Mouse (Mus musculus): ENCODE results near the gene Plac1. TPM values are rescaled to one million over a fixed set of nuclear protein-coding genes. Genes with fewer than 3 reads are reported as not detected.
"Not testable (repeated sequence)": the region's sequence is repeated elsewhere in the genome, so short reads cannot be mapped to it uniquely, and the experiment has no call there.

Plac1 gene
- total and polyA plus RNA-seq, 3 experiments, result not detected

DNA sequence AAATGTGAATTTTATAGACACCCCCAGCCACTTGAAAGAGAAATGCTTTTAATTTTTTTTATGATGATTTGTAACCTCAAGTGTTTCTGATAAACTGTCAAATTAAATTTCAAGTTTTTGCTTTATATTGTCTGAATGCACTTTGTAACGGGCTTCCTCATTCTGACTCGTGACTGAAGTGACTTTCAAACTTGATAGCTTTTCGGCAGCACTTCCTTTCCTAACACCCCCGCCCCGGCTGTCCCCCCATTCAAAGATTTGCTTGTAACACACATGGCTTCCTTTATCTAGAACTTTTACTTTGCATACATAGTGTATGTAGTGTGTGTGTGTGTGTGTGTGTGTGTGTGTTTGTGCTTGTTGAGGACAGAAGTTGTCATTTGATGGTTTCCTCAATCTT, 210.4 kb downstream of the Plac1 start:
- H3K27me3 ChIP-seq (ENCODE audit: control insufficient read depth in 1 of 2, insufficient read depth in 2 of 2, low read length in 2 of 2), result no peaks in the 10 kb centered on the region
- H3K9me3 ChIP-seq (replicated peaks; ENCODE audit: insufficient read depth, low read length), result no peaks in the 10 kb centered on the region
- H3K27ac ChIP-seq (ENCODE audit: control insufficient read depth, low read depth, low read length), result peak overlapping the region; percentile 41
- no peaks in the 10 kb centered on the region for H3K79me2 ChIP-seq (ENCODE audit: control insufficient read depth, insufficient read depth, low read length, poor library complexity)
- peak; percentile 56; the same call in 1 of the 2 replicates for TF ChIP-seq USF1 (IDR thresholded peaks at IDR 0.05; ENCODE audit: low read depth, low read length)
- TF ChIP-seq NELFE (IDR thresholded peaks at IDR 0.05; ENCODE audit: low read depth, low read length), result 0 out of 2 replicates have a peak, but pooled peaks have one; percentile 14
- peak; percentile 68; the same call in 1 of the 2 replicates for TF ChIP-seq BHLHE40 (IDR thresholded peaks at IDR 0.05; ENCODE audit: borderline replicate concordance, low read depth, low read length)
- TF ChIP-seq HCFC1 (IDR thresholded peaks at IDR 0.05; ENCODE audit: low read depth, low read length), result 0 out of 2 replicates have a peak, but pooled peaks have one; percentile 24
- TF ChIP-seq MXI1 (IDR thresholded peaks at IDR 0.05; ENCODE audit: low read depth, low read length), result no peak
- TF ChIP-seq ELF1 (IDR thresholded peaks at IDR 0.05; ENCODE audit: low read depth, low read length), result peak; percentile 56; the same call in 1 of the 2 replicates
- no peak for TF ChIP-seq MYB (IDR thresholded peaks at IDR 0.05; ENCODE audit: low read depth, low read length)
- H3K9ac ChIP-seq (ENCODE audit: control insufficient read depth, low read depth, low read length, poor library complexity, severe bottlenecking), result peak overlapping the region; percentile 53
- peaks cover 0 to 3% of the 10 kb centered on the region in 2 experiments; a peak in 3 of 4 replicates for H3K4me1 ChIP-seq (ENCODE audit: control insufficient read depth in 1 of 2, insufficient read depth in 2 of 2, low read length in 2 of 2)
- H3K36me3 ChIP-seq (ENCODE audit: control insufficient read depth in 1 of 2, insufficient read depth in 2 of 2, low read length in 2 of 2), result peaks cover 0 to 4% of the 10 kb centered on the region in 2 experiments; a peak in 2 of 4 replicates
- peak; percentile 69 for DNase-seq (ENCODE audit: low read depth, low spot score)
- H3K4me3 ChIP-seq (ENCODE audit: control insufficient read depth in 1 of 2, insufficient read depth in 1 of 2, low read depth in 2 of 2, low read length in 2 of 2), result peak overlapping the region; percentile 11 to 42; a peak in 3 of 4 replicates

DNA sequence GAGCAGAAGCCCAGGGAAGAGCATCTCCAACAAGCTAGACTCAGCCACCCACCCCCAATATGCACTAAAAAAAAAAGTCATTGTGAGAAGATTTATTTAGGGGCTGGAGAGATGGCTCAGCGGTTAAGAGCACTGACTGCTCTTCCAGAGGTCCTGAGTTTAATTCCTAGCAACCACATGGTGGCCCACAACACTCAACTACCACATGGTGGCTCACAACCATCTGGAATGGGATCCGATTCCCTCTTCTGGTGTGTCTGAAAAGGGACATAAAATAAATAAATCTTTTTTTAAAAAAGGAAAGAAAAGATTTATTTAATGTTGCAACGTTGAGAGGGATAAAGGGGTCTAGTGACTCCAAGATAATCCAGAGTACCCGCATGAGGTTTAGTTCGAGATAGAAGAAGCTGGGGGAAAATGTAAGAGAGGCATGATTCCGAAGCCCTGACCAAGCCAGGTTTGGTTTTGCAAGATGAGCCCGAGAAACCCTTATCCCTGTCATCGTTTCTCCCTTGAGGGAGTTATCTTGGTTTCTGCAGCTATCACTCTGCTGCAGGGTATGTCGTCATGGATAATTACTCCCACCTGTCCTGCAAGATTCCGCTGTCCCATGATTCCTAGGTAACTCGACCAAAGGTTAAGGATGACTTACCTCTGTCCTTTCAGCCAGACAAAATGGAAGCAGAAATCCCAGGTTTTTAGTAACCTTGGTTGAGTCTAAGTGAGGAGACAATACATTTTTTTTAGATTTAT, 214.3 kb downstream of the Plac1 start:
- TF ChIP-seq HCFC1 (IDR thresholded peaks at IDR 0.05; ENCODE audit: low read depth, low read length) (no peak), ZKSCAN1 (IDR thresholded peaks at IDR 0.05; ENCODE audit: low read depth, low read length) (no peak)
- H3K79me2 ChIP-seq (ENCODE audit: control insufficient read depth, insufficient read depth, low read length, poor library complexity), result no peaks in the 10 kb centered on the region
- no peak overlapping the region for H3K4me3 ChIP-seq (ENCODE audit: control insufficient read depth in 1 of 2, insufficient read depth in 1 of 2, low read depth in 2 of 2, low read length in 2 of 2)
- H3K9me3 ChIP-seq (replicated peaks; ENCODE audit: insufficient read depth, low read length), result no peaks in the 10 kb centered on the region
- H3K9ac ChIP-seq (ENCODE audit: control insufficient read depth, low read depth, low read length, poor library complexity, severe bottlenecking), result no peak overlapping the region
- H3K27me3 ChIP-seq (ENCODE audit: control insufficient read depth in 1 of 2, insufficient read depth in 2 of 2, low read length in 2 of 2), result no peaks in the 10 kb centered on the region
- peaks cover 2 to 4% of the 10 kb centered on the region in 2 experiments; a peak in 2 of 4 replicates for H3K36me3 ChIP-seq (ENCODE audit: control insufficient read depth in 1 of 2, insufficient read depth in 2 of 2, low read length in 2 of 2)
- no peak for DNase-seq (ENCODE audit: low read depth, low spot score)
- H3K27ac ChIP-seq (ENCODE audit: control insufficient read depth, low read depth, low read length), result no peak overlapping the region
- H3K4me1 ChIP-seq (ENCODE audit: control insufficient read depth in 1 of 2, insufficient read depth in 2 of 2, low read length in 2 of 2), result peaks cover 0 to 3% of the 10 kb centered on the region in 2 experiments; a peak in 3 of 4 replicates

DNA sequence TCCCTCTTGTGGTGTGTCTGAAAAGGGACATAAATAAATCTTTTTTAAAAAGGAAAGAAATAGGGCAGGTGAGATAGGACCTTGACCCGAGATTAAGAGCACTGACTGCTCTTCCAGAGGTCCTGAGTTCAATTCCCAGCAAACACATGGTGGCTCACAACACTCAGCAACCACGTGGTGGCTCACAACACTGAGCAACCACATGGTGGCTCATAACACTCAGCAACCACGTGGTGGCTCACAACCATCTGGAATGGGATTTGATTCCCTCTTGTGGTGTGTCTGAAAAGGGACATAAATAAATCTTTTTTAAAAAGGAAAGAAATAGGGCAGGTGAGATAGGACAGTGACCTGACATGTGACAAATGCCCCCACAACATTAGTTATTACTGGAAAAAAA, 215.6 kb downstream of the Plac1 start:
- H3K27me3 ChIP-seq (ENCODE audit: control insufficient read depth in 1 of 2, insufficient read depth in 2 of 2, low read length in 2 of 2); H3K9ac ChIP-seq (ENCODE audit: control insufficient read depth, low read depth, low read length, poor library complexity, severe bottlenecking); H3K79me2 ChIP-seq (ENCODE audit: control insufficient read depth, insufficient read depth, low read length, poor library complexity); H3K4me3 ChIP-seq (ENCODE audit: control insufficient read depth in 1 of 2, insufficient read depth in 1 of 2, low read depth in 2 of 2, low read length in 2 of 2); H3K9me3 ChIP-seq (replicated peaks; ENCODE audit: insufficient read depth, low read length); DNase-seq (ENCODE audit: low read depth, low spot score); H3K27ac ChIP-seq (ENCODE audit: control insufficient read depth, low read depth, low read length); H3K36me3 ChIP-seq (ENCODE audit: control insufficient read depth in 1 of 2, insufficient read depth in 2 of 2, low read length in 2 of 2); H3K4me1 ChIP-seq (ENCODE audit: control insufficient read depth in 1 of 2, insufficient read depth in 2 of 2, low read length in 2 of 2): not testable (repeated sequence)
- TF ChIP-seq MXI1 (IDR thresholded peaks at IDR 0.05; ENCODE audit: low read depth, low read length), result peak; percentile 70
- peak; percentile 72 for TF ChIP-seq MAX (IDR thresholded peaks at IDR 0.05; ENCODE audit: low read length)
- peak in 1 of 3 experiments; percentile 25; a peak in 2 of 6 replicates for TF ChIP-seq CTCF (IDR thresholded peaks at IDR 0.05 in 2 of 3, conservative IDR thresholded peaks at IDR 0.05 in 1 of 3; ENCODE audit: control insufficient read depth in 1 of 3, insufficient read depth in 1 of 3, low read depth in 2 of 3, low read length in 3 of 3, poor library complexity in 1 of 3, severe bottlenecking in 1 of 3)
